Mouse (Mus musculus) lung, postnatal 25 days (tissue): Measurements from ENCODE around the gene Sh3gl2.
A peak's percentile ranks its signal among the peaks of the same experiment; 100 is the strongest.

Source experiments
- DNase-seq: peaks from one replicate; pipeline ENCODE4 v3.0.0; 2022; ENCODE audit warnings: low spot score

Gene Sh3gl2

GRCm38 (mm10) chr4:85416466-85416865, 211.5 kb downstream of the Sh3gl2 start:
- no peak for DNase-seq

DNA sequence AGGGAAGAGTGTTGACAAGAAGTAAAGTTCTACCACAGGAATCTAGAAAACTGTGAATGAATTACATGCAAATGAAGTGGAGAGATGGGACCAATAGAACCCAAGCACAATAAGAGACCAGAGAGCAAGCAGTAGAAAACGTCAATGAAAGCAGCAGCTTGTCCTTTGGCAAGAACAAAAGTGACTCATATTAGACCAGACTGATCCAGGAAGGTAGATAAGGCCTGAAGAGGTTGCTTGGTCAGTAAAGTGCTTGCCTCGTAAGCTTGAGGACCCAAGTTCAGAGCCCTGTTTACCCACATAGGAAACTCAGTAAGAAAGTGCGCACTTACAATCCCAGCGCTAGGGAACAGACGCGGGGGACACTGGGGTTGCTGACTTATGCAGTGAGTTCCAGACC, 215.5 kb downstream of the Sh3gl2 start:
- DNase-seq = no peak

DNA sequence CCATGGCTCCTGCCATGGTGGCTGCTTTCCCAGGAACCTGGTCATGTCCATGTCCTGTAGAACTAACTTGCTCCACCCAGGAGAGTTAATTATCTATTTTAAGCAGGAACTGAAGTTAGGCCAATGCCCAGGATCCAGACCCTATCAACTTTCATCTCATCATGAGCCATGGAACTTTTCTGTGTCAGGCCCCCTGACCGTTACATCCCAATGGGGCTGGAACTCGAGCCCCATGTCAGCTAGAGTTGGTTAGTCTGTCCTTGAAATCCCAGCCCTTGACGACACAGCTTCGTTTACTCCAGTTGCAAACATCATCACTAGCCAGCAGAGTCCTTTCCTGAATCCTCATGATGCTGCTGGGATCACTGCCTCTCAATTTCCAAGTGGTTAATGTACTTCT, 221.3 kb downstream of the Sh3gl2 start:
- DNase-seq = no peak

DNA sequence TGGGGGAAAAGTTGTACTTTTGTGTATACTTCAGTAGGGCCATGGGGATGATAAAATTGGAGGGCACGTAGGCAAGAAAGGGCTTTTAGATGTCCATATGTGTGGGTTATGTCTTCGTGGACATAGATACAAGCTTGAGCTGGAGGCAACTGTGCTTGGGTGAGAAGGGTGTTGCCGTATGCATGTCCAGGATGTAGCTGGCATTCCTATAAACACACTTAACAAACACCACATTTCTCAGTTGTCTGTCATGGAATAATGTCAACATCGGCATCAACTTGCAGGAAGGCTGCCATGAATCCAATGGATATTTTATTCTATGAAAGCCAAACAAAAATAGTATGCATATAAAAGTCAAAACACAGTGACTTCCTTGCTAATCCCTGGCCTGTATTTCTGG, 227.9 kb downstream of the Sh3gl2 start:
- no peak for DNase-seq

GRCm38 (mm10) chr4:85434734-85435133, 229.8 kb downstream of the Sh3gl2 start:
- DNase-seq = peak; percentile 4

DNA sequence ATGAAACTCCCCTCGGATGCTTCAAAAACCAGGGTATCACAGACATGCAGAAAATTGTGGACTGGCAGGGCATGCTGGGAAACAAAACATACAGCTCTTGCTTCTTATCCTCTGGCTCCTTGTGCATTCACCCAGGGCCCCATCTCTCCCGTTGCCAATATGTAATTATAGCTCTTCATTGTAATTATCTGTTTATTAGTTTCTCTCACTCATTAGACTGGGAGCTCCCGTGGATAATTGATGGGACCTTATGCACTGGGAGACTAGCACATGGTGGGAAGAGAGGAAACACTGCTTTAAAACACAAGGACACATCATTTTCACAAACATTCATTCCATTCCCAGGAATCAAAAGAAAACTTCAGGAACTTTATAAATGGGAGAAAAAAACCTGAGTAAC, 233.9 kb downstream of the Sh3gl2 start:
- no peak for DNase-seq

GRCm38 (mm10) chr4:85483586-85483985, 278.7 kb downstream of the Sh3gl2 start:
- no peak for DNase-seq

GRCm38 (mm10) chr4:85486316-85486946, 281.5 kb downstream of the Sh3gl2 start:
- DNase-seq = no peak

DNA sequence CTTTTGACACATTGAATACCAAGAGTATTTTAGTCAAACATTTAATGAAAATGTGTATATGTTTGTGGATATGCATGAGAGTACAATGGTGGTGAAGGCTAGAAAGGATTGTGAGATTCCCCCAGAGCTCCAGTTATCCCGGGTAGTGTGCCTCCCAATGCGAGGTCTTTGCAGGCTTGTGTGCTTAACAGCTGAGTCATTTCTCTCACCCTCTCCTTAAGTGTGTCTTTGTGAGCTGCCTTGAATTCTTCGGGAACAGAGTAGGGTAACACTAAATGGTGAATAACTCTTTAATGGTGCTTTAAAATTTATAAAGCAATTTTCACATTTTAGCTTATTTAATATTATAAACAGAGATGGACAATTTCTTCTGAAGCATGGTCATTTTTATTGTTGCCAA, 300.8 kb downstream of the Sh3gl2 start:
- DNase-seq = no peak

DNA sequence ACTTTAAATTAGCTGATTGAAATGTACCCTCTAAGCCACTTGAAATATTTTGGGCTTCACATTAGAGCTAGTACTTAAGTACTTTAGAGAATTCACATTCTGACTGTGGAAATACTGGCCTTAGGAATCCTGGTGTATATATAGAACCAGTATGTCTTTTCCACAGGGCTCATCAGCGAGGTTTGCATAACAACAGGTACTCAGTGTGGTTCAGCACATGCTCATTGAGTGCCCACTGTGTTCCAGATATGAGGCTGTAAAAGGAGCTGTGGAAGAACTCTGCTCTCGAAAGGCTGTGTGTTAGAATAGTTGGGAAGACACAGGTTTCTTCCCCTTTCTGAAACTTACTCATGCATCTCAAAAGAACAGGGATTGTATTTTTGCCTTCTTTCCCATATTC, 302.1 kb downstream of the Sh3gl2 start:
- no peak for DNase-seq

DNA sequence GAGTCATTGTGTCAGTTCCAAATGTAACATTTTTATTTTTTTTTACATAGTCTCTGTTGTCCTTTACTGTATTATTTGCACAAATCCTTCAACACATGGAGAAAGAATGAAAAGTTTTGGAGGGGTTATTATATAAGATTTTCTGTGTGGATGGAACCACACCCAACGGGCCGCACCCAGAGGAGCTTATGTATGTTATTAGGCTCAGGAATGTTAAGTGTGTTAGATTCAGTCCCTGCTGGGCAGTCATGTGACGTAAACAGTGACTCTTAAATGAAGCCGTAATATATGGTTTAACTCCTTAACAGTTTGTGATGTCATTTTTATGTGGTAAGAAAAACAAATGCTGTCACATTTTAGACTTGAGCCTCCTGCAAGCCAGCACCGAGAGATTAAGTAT, 302.6 kb downstream of the Sh3gl2 start:
- no peak for DNase-seq

DNA sequence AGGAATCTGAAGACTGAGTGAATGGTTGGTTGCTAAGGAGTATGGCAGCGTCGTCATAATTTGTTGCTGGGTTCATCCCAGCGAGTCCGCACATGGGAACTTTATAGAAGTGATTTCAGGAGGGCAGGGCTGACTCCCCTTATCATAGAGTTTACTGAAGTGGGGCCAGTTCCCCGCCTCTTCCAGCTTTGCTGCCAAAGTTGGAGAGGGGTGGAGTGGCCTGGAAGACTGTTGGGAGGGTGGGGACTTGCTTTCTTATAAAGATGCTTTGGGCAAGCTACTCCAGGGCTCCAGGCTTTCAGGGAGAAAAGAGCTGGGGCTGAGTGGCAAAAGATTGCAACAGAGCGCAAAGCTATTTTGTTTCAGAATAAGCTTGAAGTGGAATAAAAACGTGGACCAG, 308.4 kb downstream of the Sh3gl2 start:
- DNase-seq = peak; percentile 80

DNA sequence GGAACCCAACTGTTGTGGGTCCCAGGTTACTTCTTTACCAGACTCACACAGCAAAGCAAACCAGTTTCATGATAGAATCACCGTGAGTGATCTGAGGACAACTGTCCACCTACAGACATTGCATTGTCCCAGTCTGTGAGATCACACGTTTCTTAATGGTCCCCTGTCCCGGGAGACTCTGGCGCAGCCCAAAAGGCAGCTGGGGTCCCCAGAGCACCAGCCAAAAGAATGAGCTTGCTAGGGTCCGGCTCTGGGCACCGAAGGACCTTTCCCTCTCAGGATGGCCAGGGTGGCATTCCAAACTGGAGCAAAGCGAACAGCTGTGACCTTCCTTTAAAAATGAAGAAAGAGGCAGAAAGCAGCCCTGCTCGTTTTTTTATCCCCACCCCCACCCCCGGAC, 308.9 kb downstream of the Sh3gl2 start, which contains the start of gene Adamtsl1:
TSS of gene Adamtsl1 (plus strand) at position 381 of the 400 bp plus-strand sequence.
- DNase-seq = no peak

- peak; percentile 29 for DNase-seq
Measured at GRCm38 (mm10) chr4:85514205-85514681, 309.3 kb downstream of the Sh3gl2 start.

DNA sequence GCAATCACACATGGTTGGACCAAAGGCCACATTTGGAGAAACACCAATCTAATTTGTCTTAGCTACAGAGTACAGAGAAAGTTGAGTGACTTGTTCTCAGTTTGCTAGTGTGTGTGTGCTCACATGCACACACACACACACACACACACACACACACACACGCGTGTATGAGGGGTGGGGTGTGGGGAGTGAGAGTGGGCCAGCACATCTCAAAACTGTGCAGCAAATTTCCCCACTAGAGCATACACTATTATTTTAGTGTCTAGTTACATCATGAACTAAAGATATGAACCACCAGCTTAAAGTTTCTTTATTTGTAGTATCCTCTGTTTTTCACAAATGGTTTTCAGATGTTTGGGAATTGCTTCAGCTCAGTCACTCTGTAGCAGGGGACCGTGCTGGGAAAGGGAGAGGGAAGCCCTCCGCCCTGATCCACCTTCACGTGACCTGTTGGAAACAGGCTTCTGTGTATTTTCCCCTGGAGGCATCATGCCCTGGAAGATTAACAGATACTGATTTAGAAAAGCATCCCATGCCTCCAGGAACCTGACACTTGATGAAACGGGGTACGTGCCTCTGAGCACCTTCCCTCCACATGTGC, 322.1 kb downstream of the Sh3gl2 start:
- DNase-seq = no peak

- no peak for DNase-seq
Measured at GRCm38 (mm10) chr4:85529852-85530251, 324.9 kb downstream of the Sh3gl2 start.

- DNase-seq = peak; percentile 2
Measured at GRCm38 (mm10) chr4:85539677-85540076, 334.8 kb downstream of the Sh3gl2 start.

- no peak for DNase-seq
Measured at GRCm38 (mm10) chr4:85543221-85543620, 338.3 kb downstream of the Sh3gl2 start.

- DNase-seq = no peak
Measured at GRCm38 (mm10) chr4:85554696-85555095, 349.8 kb downstream of the Sh3gl2 start.

- DNase-seq = peak; percentile 9
Measured at GRCm38 (mm10) chr4:85559753-85560152, 354.8 kb downstream of the Sh3gl2 start.

- DNase-seq = no peak
Measured at GRCm38 (mm10) chr4:85585426-85585825, 380.5 kb downstream of the Sh3gl2 start.

- peak; percentile 13 for DNase-seq
Measured at GRCm38 (mm10) chr4:85588928-85589327, 384.0 kb downstream of the Sh3gl2 start.

GRCm38 (mm10) chr4:85591037-85591436, 386.1 kb downstream of the Sh3gl2 start:
- no peak for DNase-seq

GRCm38 (mm10) chr4:85594159-85594558, 389.2 kb downstream of the Sh3gl2 start:
- no peak for DNase-seq
